Mouse (Mus musculus) cerebellum, postnatal 10 days (tissue): ENCODE results near the gene Tmem81.

ENCODE experiments used
- DNase-seq, 2 experiments: peaks; one replicate each; pipeline ENCODE4 v3.0.0; 2021; ENCODE audit warnings: mixed read lengths in 2 of 2

Gene Tmem81

DNA sequence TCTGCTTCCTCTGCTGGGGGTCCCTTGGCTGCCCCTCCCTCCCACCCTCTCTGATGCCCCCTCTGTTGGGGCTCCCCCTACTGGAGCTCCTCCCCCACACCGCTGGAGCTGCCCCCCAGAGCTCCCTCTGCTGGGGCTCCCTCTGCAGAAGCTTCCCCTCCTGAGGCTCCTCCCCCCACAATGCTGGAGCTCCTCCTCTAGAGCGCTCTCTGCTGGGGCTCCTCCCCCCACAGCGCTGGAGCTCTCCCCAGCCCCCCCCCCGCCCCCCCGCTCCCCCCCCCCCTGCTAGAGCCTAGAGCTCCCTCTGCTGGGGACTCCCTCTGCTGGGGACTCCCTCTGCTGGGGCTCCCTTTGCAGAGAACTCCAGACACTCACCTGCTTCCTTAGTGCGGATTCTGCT lies 14.7 kb downstream of the Tmem81 start:
- DNase-seq: peak; percentile 65 to 72

DNA sequence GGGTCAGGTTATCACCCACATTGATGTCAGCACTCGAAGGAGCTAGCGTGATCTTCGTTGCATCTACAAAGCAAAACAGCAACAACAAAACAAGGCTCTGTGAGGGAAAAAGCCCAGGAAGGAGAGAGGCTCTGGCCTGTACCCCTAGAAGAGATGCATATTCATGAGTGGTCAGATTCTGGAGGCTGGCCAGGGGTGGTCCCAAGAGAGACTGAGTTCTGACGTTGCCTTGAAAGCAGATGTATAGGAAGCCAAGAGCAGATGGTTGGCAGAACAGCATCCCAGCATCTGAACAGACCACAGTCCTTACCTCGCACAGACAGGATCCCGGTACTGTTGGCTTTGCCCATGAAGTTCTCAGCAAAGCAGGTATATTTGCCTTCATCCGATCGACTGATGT lies 17.0 kb downstream of the Tmem81 start:
- peak; percentile 84 to 89 for DNase-seq

DNA sequence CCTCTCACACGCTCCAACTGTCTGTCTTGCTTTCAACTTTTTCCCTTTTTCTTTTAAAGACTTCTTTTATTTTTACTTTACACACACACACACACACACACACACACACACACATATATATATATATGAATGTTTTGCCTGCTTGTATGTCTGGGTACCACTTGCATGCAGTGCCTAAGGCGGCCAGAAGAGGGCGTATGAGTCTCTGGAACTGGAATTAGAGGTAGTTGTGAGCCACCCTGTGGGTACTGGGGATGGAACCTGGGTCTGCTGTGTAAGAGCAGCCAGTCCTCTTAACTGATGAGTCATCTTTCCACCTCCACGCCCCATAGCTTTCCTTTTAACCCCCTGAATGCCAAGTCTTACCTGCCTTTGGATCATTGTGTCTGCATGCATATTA lies 17.9 kb downstream of the Tmem81 start:
- peak; percentile 71 to 76 for DNase-seq

DNA sequence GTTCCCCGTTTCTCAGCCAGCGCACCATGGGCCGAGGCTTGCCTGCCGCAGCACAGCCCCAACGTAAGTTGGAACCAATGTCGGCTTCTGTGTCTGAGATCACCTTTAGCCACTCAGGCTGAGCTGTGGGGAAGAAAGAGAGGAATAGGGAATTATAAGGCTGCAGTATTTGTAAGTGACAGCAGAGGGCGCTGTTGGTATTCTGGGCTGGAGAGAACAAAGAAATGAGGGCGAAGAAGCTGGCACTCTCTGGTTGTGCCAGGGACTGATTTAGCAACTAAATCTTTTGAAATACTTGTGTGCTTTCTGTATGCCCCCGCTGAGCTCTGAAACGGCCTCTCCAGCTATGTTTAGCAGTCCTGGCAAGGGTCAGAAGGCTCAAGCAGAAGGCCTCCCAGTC lies 19.8 kb downstream of the Tmem81 start:
- DNase-seq: peak; percentile 92 to 94

DNA sequence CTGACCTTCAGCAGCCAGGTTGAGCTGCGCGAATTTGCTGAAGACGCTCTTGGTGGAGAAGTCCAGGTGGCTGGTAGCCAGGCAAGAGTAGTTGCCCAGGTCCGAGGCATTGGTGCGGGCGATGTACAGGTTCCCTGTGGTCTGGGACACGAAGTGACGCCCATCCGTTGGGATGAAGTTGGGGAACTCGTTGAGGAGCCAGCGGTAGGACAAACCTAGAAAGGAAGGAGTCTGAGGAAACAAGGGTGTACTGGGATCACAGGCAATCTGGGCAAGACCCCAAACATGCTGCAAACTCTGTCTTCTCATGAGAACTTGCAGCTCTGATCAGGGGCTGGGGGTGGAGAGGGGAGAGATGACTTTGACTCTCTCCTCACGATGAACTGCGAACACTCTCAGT lies 22.0 kb downstream of the Tmem81 start:
- DNase-seq: peak; percentile 52 to 59

DNA sequence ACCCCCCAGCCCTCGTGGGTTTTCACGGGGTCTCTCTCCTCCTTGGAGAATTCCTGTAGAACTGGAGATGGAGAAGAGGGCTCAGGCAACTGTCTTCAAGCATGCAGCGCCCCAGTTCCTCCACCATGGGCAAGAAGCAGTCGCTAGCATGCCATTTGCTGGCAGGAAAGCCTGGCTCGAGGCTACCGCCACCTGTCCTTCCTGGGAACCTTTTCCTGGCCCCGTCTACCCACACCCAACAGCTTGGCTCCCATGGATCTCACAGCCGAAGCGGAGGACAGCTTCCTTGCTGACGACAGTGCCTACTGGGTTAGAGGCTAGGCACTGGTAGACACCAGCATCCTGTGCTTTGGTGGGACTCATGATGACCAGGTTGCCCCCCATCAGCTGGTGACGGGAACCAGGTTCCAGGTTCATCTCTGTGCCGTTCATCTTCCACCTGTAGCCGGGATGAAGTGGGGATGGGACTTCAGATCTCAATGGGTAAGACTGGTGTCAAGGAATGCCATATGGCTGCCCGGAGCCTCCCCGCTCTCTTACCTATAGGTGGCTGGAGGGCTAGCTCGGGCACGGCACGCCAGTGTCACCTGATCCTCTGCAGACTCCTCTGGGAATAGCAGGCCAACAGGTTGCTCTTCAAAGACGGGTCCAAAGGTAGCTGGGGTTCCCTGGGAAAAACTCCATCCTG lies 22.8 kb downstream of the Tmem81 start:
- peak; percentile 87 to 89 for DNase-seq

DNA sequence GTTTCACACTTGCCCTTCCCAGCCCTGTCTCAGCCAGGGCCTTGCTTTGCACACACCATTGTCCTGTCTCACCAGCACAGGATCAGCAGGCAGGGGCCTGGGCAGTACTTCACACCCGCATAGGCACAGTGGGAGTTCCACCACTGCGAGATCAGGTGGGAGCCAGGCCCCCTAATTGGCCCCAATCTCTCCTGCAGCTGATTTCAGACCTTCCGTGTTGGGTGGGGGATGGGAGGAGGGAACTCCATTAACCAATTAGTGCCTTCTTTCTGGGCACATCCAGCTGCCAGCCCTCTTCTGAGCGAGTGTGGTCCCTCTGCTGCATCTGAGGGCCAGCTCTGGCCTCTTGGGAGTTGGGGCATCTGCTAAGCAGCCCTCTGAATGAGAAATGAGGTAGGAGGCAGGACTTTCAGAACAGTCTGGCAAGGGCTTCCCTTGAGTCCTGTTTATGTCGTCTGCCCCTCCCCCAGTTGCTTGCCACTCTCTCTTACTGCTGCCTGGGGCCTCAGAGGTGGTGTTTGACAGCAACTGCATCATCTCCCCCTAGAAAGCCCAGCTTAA lies 24.7 kb downstream of the Tmem81 start:
- peak; percentile 69 to 76 for DNase-seq

DNA sequence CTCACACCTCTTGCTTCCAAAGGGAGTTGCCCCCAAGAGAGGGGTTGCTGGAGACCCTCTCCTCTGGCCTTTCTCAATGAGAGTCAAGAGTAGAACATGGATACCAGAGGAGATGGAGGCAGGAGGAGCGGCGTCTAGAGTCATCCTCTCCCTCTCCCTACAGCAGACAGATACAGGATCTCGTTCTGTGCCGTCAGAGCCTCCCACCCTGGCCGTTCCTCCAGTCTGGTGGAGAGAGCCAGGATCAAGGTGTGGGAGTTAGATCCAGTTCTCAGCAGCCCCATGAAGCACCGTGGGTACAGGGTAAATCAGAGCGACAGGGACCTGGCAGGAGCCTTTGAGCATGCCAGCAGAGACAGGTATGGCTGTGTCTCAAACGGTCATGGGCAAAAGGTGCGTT lies 26.5 kb downstream of the Tmem81 start:
- DNase-seq: peak in 1 of 2 experiments; percentile 28

DNA sequence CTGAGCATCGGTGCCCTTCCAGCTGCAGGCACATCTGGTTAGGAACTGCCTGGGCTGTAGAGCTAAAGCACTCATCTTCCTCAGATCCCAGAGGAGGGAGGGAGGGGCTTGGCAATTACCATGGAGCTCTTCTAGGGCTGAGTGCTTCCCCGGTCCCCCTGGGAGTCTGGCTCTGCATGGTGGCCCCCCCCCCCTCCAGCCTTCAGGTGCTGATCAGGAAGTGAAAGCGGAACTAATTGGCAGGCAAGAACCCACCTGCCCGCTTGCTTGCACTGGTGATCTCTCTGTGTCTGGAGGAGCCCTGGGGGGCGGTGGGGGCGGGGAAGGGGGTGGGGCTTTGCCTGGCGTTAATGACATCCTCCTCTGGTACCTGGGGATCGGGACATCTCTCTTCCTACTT lies 27.8 kb downstream of the Tmem81 start:
- peak in 1 of 2 experiments; percentile 37 for DNase-seq

DNA sequence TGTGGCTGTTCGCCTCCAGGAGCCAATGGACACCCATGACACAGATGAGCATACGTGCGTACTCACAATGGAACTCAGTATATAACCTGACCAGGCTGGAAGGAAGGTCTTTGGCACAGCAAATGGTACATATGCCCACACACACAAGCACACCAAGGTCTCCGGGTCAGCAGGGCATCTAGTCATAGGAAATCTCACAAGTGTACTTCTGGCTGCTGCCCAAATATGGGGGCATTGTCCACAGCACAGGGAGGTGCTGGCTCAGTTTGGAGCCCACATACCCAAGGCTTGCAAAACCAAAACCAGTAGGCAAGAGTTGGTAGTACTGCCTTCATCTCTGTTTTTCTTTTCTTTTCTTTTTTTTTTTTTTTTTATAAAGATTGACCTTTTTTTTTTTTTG lies 29.5 kb downstream of the Tmem81 start:
- peak in 1 of 2 experiments; percentile 52 for DNase-seq

DNA sequence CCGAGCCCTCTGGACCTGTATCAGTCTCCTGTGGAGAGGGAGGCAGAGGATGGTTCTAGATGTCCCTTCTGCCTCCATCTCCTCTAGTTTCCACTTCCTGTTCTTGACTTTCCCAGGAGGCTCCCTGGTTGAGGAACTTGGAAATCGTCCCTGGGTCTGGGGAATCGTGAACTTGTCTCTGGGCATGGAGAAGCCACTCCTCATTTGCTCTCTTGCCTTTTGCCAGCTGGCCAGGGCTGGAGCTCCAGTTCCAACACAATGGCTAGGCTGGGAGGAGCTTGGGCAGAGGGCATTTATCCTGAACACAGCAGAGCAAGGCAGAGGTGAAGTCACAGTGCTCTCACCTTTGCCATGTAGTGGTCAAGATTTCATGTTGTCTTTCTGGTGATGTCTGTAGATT lies 30.4 kb downstream of the Tmem81 start:
- DNase-seq: peak; percentile 59 to 62

DNA sequence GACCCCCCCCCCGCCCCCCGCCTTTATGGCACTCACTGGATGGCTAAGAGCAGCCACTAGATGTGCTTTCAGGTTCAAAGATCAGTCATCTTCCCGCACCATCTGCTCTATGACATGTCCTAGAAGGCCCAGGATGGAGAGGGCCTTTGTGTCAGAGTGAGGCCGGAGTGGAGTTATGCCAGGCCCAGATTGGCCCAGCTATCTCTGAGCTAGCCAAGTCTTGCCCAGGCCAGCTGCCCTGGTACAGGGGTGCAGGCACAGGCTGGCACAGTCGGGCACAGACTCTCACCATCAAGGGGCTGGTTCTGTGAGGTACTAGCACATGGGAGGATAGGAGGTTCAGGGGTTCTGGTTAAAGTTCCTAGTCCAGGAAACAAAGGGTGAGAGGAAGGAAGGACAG lies 31.7 kb downstream of the Tmem81 start:
- peak; percentile 93 to 95 for DNase-seq

DNA sequence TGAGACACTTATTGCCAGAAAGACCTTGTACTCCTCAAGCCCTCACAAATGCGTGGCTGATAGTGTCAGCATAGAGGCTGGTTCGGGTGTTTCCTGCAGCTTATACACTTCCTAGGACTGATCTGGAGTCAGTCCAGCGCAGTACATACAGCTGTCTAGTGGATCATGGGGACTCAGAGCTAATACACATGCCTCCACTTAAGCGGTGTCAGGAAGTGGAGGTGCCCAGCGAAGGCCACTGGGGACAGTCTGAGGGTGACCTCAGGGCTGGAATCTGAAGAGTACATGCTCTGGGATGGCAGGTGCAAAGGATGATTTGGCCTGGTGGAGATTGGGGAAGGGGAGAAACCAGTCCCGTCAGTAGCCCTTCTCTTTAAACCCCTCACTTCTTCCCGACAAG lies 34.7 kb downstream of the Tmem81 start:
- DNase-seq: peak in 1 of 2 experiments; percentile 42

DNA sequence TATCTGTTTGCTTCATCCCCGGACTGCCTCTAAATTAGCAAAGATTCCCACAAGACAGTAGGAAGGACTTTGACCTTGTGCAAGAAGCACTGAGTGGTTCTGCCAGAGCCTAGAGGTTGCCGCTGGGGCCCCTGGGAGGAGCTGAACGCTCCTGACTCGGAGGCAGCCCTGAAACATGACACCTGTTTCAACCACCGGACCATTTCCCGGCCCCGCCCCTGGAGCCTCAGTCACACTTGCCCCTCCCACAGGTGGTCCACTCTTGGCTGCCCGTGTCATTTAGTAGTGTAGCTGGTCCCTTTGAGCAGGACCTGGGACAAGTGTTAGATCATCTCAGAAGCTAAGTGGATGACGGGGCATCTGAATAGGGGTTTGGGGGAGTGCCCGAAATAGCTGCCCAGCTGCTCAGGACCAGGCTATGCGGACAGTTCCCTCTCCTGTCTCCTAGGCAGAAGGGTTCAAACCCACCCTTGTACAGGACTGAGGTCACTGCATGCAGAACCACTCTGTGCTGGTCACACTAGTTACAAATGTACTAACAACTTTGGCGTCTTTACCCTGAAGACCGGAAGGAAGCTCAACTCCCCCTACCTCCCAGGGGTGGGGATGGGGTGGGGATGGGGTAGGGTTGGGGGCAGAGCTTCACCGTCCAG lies 35.3 kb downstream of the Tmem81 start:
- peak; percentile 77 for DNase-seq

DNA sequence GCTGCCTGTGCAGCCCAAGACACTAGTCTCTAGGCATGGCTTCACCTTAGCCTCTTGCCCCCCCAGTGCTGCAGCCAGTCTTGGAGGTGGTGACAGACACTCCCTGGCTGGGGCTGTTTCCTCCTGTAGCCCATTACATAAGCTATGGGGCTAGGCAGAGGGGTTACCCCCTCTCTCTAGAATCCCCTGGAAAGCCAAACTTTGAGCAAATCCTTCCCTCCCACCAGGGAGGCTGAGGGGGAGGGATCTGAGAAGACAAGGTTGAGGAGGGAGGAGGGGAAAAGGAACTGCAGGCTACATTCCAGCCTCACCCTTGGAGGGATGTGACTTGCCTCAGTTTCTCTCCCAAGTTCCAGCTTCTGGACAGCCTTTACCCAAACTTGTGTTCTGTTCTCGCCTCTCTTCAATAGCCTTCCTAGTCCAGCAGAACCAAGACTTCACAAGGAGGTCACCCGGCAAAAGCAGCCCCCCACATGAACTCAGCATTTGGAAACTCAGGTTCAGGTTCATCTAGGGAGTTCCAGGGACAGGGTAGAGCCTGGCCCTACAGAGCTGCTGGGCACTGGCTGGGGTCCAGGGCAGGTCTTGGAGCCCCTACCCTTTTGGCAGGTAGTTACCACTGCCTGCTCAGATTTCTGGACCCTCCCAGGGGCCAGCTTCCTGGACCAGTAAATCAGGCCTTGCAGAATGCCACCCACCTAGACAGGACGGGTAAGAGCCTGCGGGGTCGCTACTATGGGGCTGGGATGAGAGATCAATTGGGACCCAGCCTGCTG lies 36.0 kb downstream of the Tmem81 start:
- DNase-seq: peak; percentile 71 to 75

DNA sequence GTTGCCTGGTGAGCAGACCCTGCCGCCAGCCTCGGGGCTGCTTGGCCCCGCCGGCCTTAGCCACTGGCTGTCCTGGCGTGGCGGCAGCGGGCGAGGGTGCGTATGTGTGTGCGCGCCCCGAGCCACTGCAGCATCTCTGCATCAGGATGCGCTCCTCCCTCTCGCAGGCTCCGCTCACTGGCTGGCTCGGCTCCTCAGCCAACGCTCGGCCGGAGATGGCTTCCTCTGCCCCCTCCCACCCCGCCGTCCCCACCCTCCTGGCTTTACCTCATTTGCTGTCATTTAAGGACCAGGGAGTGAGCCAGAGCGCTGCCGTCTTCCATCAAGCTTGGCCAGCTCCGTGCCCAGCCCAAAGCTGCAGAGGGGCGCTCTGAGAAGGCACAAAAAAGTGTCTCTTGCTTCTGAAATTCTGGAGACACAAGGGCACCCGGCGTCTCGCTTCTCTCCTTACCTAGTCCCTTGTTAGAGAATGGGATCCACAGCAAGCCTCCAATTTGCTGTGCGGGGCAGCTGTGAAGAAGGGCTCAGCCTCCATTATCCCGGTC lies 36.8 kb downstream of the Tmem81 start, which contains the start of gene Cntn2:
Cntn2 (minus strand) TSS at position 495 of the 545 bp plus-strand sequence.
- peak; percentile 92 to 95 for DNase-seq

DNA sequence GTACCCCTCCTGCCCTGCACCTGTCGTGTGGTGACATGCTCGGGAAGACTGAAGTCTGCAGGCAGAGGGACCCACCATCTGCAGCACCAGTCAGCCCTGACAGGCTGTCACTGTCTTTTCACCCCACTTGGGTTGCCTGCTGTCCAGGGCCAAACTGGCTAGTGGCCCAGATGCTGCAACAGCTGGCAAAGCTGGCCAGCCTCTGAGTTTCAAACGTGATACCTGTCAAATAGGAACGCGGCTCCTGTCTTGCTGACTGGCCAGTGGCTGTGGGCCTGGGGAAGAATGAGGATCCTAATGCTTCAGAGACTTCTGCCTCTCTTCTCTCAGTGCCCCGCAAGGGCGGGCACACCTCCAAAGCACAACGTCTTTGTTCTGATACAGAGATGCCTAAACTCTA lies 37.8 kb downstream of the Tmem81 start:
- DNase-seq: peak; percentile 68 to 72

DNA sequence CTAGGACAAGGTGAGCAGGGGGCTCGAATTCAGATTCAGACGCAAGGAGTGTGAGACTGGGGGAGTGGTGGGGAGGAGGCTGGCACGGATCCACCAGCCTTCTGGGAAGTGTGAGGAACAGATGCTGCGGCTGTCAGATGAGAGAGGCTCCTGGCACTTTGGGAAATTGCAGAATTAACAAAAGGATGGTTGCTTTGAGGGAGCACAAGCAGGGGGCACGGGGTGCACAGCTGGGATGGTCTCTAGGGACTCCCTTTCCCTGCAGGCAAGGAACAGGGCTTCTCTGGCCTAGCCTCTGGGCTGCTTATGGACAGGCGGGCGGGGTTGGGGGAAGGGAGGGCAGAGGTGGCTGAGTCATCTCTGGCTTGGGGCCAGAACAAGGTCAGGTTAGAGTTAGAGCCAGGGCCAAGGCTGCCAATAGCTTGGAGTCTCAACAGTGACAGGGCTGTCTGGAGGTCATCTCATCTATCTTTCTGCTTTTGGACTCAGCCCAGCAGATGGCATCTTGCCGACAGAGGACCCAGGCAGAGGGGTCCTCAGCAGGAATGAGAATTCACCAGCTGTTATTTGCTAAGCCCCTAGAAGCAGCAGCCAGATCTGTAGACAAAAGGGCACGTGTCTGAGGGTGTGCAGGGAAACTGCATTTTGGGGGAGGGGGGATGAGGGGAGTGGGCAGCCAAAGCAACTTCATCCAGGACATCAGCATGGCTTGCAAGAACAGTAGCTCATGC lies 52.0 kb downstream of the Tmem81 start:
- peak; percentile 94 for DNase-seq
